ENCODE assay signal across 16 mouse cellular contexts in genomic region chr15:7197652-7198445, GRCm38 (mm10).
DNase-seq lines count a peak whose midpoint lies in the region; ATAC-seq and TF ChIP-seq lines count a peak whose summit lies in the region.
"Had no signal": no experiment of that assay in that cellular context is flagged by ENCODE, and none has a peak within 500 bp of the region (broad histone marks: within the 10 kb centered on the region; RNA-seq: fewer than 3 reads in every experiment).

No protein-coding gene starts in this region.

- H3K27ac ChIP-seq in hindbrain, embryonic 10.5 days, result peak overlapping the region; percentile 29; the same call in 1 of the 2 replicates
- no peak overlapping the region for H3K27ac ChIP-seq in hindbrain, embryonic 16.5 days (ENCODE audit: low read depth, low read length)
- H3K27ac ChIP-seq in hindbrain, postnatal 0 days, result peak overlapping the region; percentile 37; the same call in 1 of the 2 replicates
- peak overlapping the region; percentile 72 for H3K27ac ChIP-seq in neural tube, embryonic 13.5 days (replicated peaks)
- H3K27ac ChIP-seq in lung, postnatal 0 days (ENCODE audit: low read length), result no peak overlapping the region

- WGBS in hindbrain, embryonic 10.5 days, result 63% methylated on average over 3 of the region's 3 CpGs
- 47% methylated on average over 3 of the region's 3 CpGs for WGBS in hindbrain, embryonic 16.5 days
- WGBS in hindbrain, postnatal 0 days, result 45% methylated on average over 3 of the region's 3 CpGs
- WGBS in neural tube, embryonic 13.5 days, result 45% methylated on average over 3 of the region's 3 CpGs
- 62% methylated on average over 3 of the region's 3 CpGs for WGBS in lung, postnatal 0 days

- H3K4me3 ChIP-seq in hindbrain, embryonic 10.5 days, result no peak overlapping the region
- H3K4me3 ChIP-seq in hindbrain, embryonic 16.5 days (ENCODE audit: low read length), result no peak overlapping the region
- H3K4me3 ChIP-seq in hindbrain, postnatal 0 days (ENCODE audit: low read length), result no peak overlapping the region
- no peak overlapping the region for H3K4me3 ChIP-seq in neural tube, embryonic 13.5 days
- no peak overlapping the region for H3K4me3 ChIP-seq in lung, postnatal 0 days (ENCODE audit: low read depth, low read length)
- H3K4me3 ChIP-seq: erythroblast, embryonic 14.5 days; heart, embryonic 12.5 days had no signal

- peaks cover 87% of the 10 kb centered on the region for H3K4me1 ChIP-seq in hindbrain, embryonic 10.5 days (replicated peaks)
- H3K4me1 ChIP-seq in hindbrain, embryonic 16.5 days (ENCODE audit: control insufficient read depth, insufficient read depth, low read depth, low read length), result peaks cover 18% of the 10 kb centered on the region
- H3K4me1 ChIP-seq in hindbrain, postnatal 0 days (ENCODE audit: insufficient read depth, low read length), result peaks cover 29% of the 10 kb centered on the region
- H3K4me1 ChIP-seq in neural tube, embryonic 13.5 days (replicated peaks), result peaks cover 85% of the 10 kb centered on the region
- peaks cover 4% of the 10 kb centered on the region; the same call in 1 of the 2 replicates for H3K4me1 ChIP-seq in lung, postnatal 0 days (ENCODE audit: insufficient read depth, low read depth, low read length)

- H3K9me3 ChIP-seq in hindbrain, embryonic 10.5 days, result no peaks in the 10 kb centered on the region
- no peaks in the 10 kb centered on the region for H3K9me3 ChIP-seq in hindbrain, embryonic 16.5 days (ENCODE audit: control insufficient read depth, low read length)
- H3K9me3 ChIP-seq in hindbrain, postnatal 0 days (ENCODE audit: low read length), result no peaks in the 10 kb centered on the region
- H3K9me3 ChIP-seq in neural tube, embryonic 13.5 days, result no peaks in the 10 kb centered on the region
- H3K9me3 ChIP-seq in lung, postnatal 0 days (ENCODE audit: low read length), result no peaks in the 10 kb centered on the region
- H3K9me3 ChIP-seq: heart, embryonic 12.5 days had no signal

- H3K4me2 ChIP-seq in hindbrain, embryonic 16.5 days (ENCODE audit: low read length), result no peak overlapping the region
- H3K4me2 ChIP-seq in hindbrain, postnatal 0 days (ENCODE audit: low read depth, low read length), result no peak overlapping the region
- no peak overlapping the region for H3K4me2 ChIP-seq in neural tube, embryonic 13.5 days
- H3K4me2 ChIP-seq in lung, postnatal 0 days (replicated peaks; ENCODE audit: low read depth, low read length), result no peak overlapping the region
- H3K4me2 ChIP-seq: heart, embryonic 12.5 days had no signal

- DNase-seq in hindbrain, embryonic 10.5 days (ENCODE audit: low spot score), result no peak
- DNase-seq in brain, embryonic 14.5 days (ENCODE audit: low read depth), result peak; percentile 70
- no peak for DNase-seq in hindbrain, postnatal 0 days (ENCODE audit: low spot score)
- DNase-seq in lung, postnatal 0 days (ENCODE audit: low spot score), result no peak
- DNase-seq: cerebellum, adult 8-10 months; heart, postnatal 14 days; kidney, adult 8-10 months; liver; spleen, adult 18-20 months; thymus, postnatal 4 days had no signal

- no peaks in the 10 kb centered on the region for H3K27me3 ChIP-seq in hindbrain, embryonic 10.5 days (ENCODE audit: insufficient read depth, poor library complexity, severe bottlenecking)
- H3K27me3 ChIP-seq in hindbrain, embryonic 16.5 days (replicated peaks; ENCODE audit: control insufficient read depth, insufficient read depth, low read length), result no peaks in the 10 kb centered on the region
- no peaks in the 10 kb centered on the region for H3K27me3 ChIP-seq in hindbrain, postnatal 0 days (ENCODE audit: insufficient read depth, low read length)
- no peaks in the 10 kb centered on the region for H3K27me3 ChIP-seq in neural tube, embryonic 13.5 days
- no peaks in the 10 kb centered on the region for H3K27me3 ChIP-seq in lung, postnatal 0 days (replicated peaks; ENCODE audit: insufficient read depth, low read length)
- H3K27me3 ChIP-seq: heart, embryonic 12.5 days had no signal

- TF ChIP-seq EP300 in lung, postnatal 0 days (IDR thresholded peaks at IDR 0.05), result no peak

- no peak for TF ChIP-seq POLR2A in brain, embryonic 14.5 days (IDR thresholded peaks at IDR 0.05; ENCODE audit: borderline replicate concordance, extremely low read depth, insufficient read depth, insufficient read length, poor library complexity, severe bottlenecking)

- no peak overlapping the region for H3K9ac ChIP-seq in hindbrain, embryonic 16.5 days (ENCODE audit: low read depth, low read length)
- no peak overlapping the region for H3K9ac ChIP-seq in hindbrain, postnatal 0 days (replicated peaks; ENCODE audit: low read length)
- H3K9ac ChIP-seq in neural tube, embryonic 13.5 days, result no peak overlapping the region
- no peak overlapping the region for H3K9ac ChIP-seq in lung, postnatal 0 days (replicated peaks; ENCODE audit: low read depth)
- H3K9ac ChIP-seq: forebrain, postnatal 0 days; heart, embryonic 12.5 days had no signal

- TF ChIP-seq CTCF in brain, embryonic 14.5 days (IDR thresholded peaks at IDR 0.05; ENCODE audit: borderline replicate concordance, extremely low read depth, insufficient read depth, insufficient read length), result no peak
- no peak for TF ChIP-seq CTCF in hindbrain, postnatal 0 days (IDR thresholded peaks at IDR 0.05; ENCODE audit: low read depth)
- no peak for TF ChIP-seq CTCF in lung, postnatal 0 days (IDR thresholded peaks at IDR 0.05)

- no peaks in the 10 kb centered on the region for H3K36me3 ChIP-seq in hindbrain, embryonic 10.5 days
- H3K36me3 ChIP-seq in hindbrain, embryonic 16.5 days (ENCODE audit: control insufficient read depth, insufficient read depth, low read length), result no peaks in the 10 kb centered on the region
- H3K36me3 ChIP-seq in hindbrain, postnatal 0 days (ENCODE audit: insufficient read depth, low read length), result no peaks in the 10 kb centered on the region
- H3K36me3 ChIP-seq in neural tube, embryonic 13.5 days, result no peaks in the 10 kb centered on the region
- no peaks in the 10 kb centered on the region for H3K36me3 ChIP-seq in lung, postnatal 0 days (ENCODE audit: insufficient read depth, low read length)

- no peak for ATAC-seq in hindbrain, embryonic 16.5 days
- ATAC-seq in hindbrain, postnatal 0 days, result no peak
- ATAC-seq in neural tube, embryonic 13.5 days (ENCODE audit: low read depth), result no peak
- no peak for ATAC-seq in inflammation-experienced regulatory T-cells, adult 6 months
- no peak for ATAC-seq in lung, postnatal 0 days

Comparison
In these comparisons a context has a peak if more than half of its experiments do, and no peak if none do; other contexts are left out.
1. H3K27ac ChIP-seq: peak in hindbrain, embryonic 10.5 days (single experiment), hindbrain, postnatal 0 days (single experiment) and neural tube, embryonic 13.5 days (single experiment); none in hindbrain, embryonic 16.5 days (single experiment) and lung, postnatal 0 days (single experiment).